Comparison of ENCODE assay signal across 8 mouse cellular contexts in genomic region chr8:116438895-116439294, GRCm38 (mm10).
DNase-seq lines count a peak whose midpoint lies in the region; ATAC-seq and TF ChIP-seq lines count a peak whose summit lies in the region.

No protein-coding gene starts in this region.

- no peak overlapping the region for H3K4me3 ChIP-seq in midbrain, embryonic 10.5 days
- H3K4me3 ChIP-seq in midbrain, embryonic 16.5 days (ENCODE audit: low read depth, low read length) = no peak overlapping the region
- H3K4me3 ChIP-seq in intestine, postnatal 0 days (ENCODE audit: low read depth, low read length) = no peak overlapping the region

- peaks cover 53% of the 10 kb centered on the region for H3K27me3 ChIP-seq in midbrain, embryonic 10.5 days (ENCODE audit: low read depth, poor library complexity, severe bottlenecking)
- H3K27me3 ChIP-seq in midbrain, embryonic 16.5 days (ENCODE audit: control insufficient read depth, insufficient read depth, low read depth, low read length) = 0 out of 2 replicates have a peak, but pooled peaks cover 6% of the 10 kb centered on the region
- H3K27me3 ChIP-seq in intestine, postnatal 0 days (replicated peaks; ENCODE audit: control insufficient read depth, insufficient read depth, low read length) = no peaks in the 10 kb centered on the region

- intact Hi-C loops in left cerebral cortex, postnatal 36 days (cut with DNase I) = loop anchor here (2.0 to 10.0 kb wide), 5 partner anchors 734 to 1986 kb away; partner anchors contain the start of gene Maf

- 17% methylated on average over 7 of the region's 7 CpGs for WGBS in midbrain, embryonic 10.5 days
- 14% methylated on average over 7 of the region's 7 CpGs for WGBS in midbrain, embryonic 16.5 days
- WGBS in intestine, postnatal 0 days = 13% methylated on average over 7 of the region's 7 CpGs

- peaks cover 8% of the 10 kb centered on the region for H3K4me1 ChIP-seq in midbrain, embryonic 10.5 days
- no peaks in the 10 kb centered on the region; the same call in 1 of the 2 replicates for H3K4me1 ChIP-seq in midbrain, embryonic 16.5 days (ENCODE audit: control insufficient read depth, insufficient read depth, low read length)
- H3K4me1 ChIP-seq in intestine, postnatal 0 days (replicated peaks; ENCODE audit: control insufficient read depth, insufficient read depth, low read length) = no peaks in the 10 kb centered on the region

- no peaks in the 10 kb centered on the region for H3K36me3 ChIP-seq in midbrain, embryonic 10.5 days
- H3K36me3 ChIP-seq in midbrain, embryonic 16.5 days (ENCODE audit: control insufficient read depth, insufficient read depth, low read length) = no peaks in the 10 kb centered on the region
- no peaks in the 10 kb centered on the region for H3K36me3 ChIP-seq in intestine, postnatal 0 days (ENCODE audit: control insufficient read depth, insufficient read depth)

- peak; percentile 94 for TF ChIP-seq CTCF in intestine, postnatal 0 days (IDR thresholded peaks at IDR 0.05; ENCODE audit: low read depth)

- H3K9me3 ChIP-seq in midbrain, embryonic 10.5 days (replicated peaks) = no peaks in the 10 kb centered on the region
- no peaks in the 10 kb centered on the region for H3K9me3 ChIP-seq in midbrain, embryonic 16.5 days (replicated peaks; ENCODE audit: control insufficient read depth, low read length, poor library complexity, severe bottlenecking)
- H3K9me3 ChIP-seq in intestine, postnatal 0 days (ENCODE audit: control insufficient read depth) = no peaks in the 10 kb centered on the region

- DNase-seq in midbrain, embryonic 10.5 days (ENCODE audit: low spot score) = peak; percentile 77
- peak; percentile 86 for DNase-seq in cerebellum, adult 9-10 months
- DNase-seq in frontal cortex, postnatal 36 days (ENCODE audit: low spot score in 2 of 2) = peak; percentile 60 to 76
- DNase-seq in left cerebral cortex, postnatal 36 days (ENCODE audit: low spot score in 2 of 2) = peak; percentile 58 to 61
- peak; percentile 89 for DNase-seq in testis, postnatal 10 days (ENCODE audit: low spot score)

- H3K9ac ChIP-seq in midbrain, embryonic 16.5 days (ENCODE audit: low read depth, low read length) = no peak overlapping the region
- H3K9ac ChIP-seq in intestine, postnatal 0 days (ENCODE audit: low read depth, low read length) = no peak overlapping the region

- no peak for ATAC-seq in midbrain, embryonic 16.5 days
- no peak for ATAC-seq in intestine, postnatal 0 days
- ATAC-seq in neutrophil, adult 5-6 weeks (ENCODE audit: extremely low read depth, insufficient number of reproducible peaks, low FRiP score, poor library complexity, severe bottlenecking) = peak; percentile 54; the same call in 1 of the 2 replicates

- no peak overlapping the region for H3K4me2 ChIP-seq in midbrain, embryonic 16.5 days (ENCODE audit: low read length)
- H3K4me2 ChIP-seq in intestine, postnatal 0 days (replicated peaks; ENCODE audit: low read depth) = no peak overlapping the region

- no peak overlapping the region for H3K27ac ChIP-seq in midbrain, embryonic 10.5 days (replicated peaks)
- H3K27ac ChIP-seq in midbrain, embryonic 16.5 days (ENCODE audit: low read length) = no peak overlapping the region
- no peak overlapping the region for H3K27ac ChIP-seq in intestine, postnatal 0 days (ENCODE audit: low read depth, low read length)
